Mouse (Mus musculus) embryonic facial prominence, embryonic 12.5 days (tissue): ENCODE results near the gene Bak1. TPM values are rescaled to one million over a fixed set of nuclear protein-coding genes. Genes with fewer than 3 reads are reported as not detected.

Experiments used
- ATAC-seq: fragments of 200-750 bp; cut with Nextera tagmentation; 2 replicates; pipeline ENCODE4 v1.8.0; 2017; ENCODE audit not compliant: insufficient number of reproducible peaks, insufficient read depth, low FRiP score, low TSS enrichment
- H3K27ac ChIP-seq: fragments of 300-500 bp; sonication (generic); 2 replicates; pipeline ENCODE4 v1.5.1; 2016; ENCODE audit warnings: mild to moderate bottlenecking
- H3K27me3 ChIP-seq: fragments of 300-500 bp; sonication (generic); 2 replicates; pipeline ENCODE4 v1.6.1; 2016; ENCODE audit warnings: mild to moderate bottlenecking, moderate library complexity
- H3K36me3 ChIP-seq: fragments of 300-500 bp; sonication (generic); 2 replicates; pipeline ENCODE4 v1.6.1; 2016; ENCODE audit warnings: mild to moderate bottlenecking
- H3K4me1 ChIP-seq: fragments of 300-500 bp; sonication (generic); 2 replicates; pipeline ENCODE4 v1.6.1; 2016
- H3K4me2 ChIP-seq: fragments of 300-500 bp; sonication (generic); replicated peaks from 2 replicates; pipeline ENCODE4 v1.6.1; 2016; ENCODE audit warnings: mild to moderate bottlenecking, moderate library complexity
- H3K4me3 ChIP-seq: fragments of 300-500 bp; sonication (generic); 2 replicates; pipeline ENCODE4 v1.5.1; 2016; ENCODE audit warnings: mild to moderate bottlenecking
- H3K9ac ChIP-seq: fragments of 300-500 bp; sonication (generic); 2 replicates; pipeline ENCODE4 v1.6.1; 2016; ENCODE audit warnings: mild to moderate bottlenecking, moderate library complexity
- H3K9me3 ChIP-seq: fragments of 300-500 bp; sonication (generic); 2 replicates; pipeline ENCODE4 v1.6.1; 2016; ENCODE audit warnings: mild to moderate bottlenecking, moderate library complexity
- WGBS: fragments of 180-500 bp; shearing (Covaris S2); methylation state at CpG from one replicate; pipeline ENCODE4 v1.1.7; 2016; 5-methylcytosine and 5-hydroxymethylcytosine counted together
- polyA plus RNA-seq: library from polyadenylated mRNA; unstranded; fragments of >200 nt; fragmentation: Nextera tagmentation; extraction: Ambion mirVana; gene quantifications from 2 replicates; pipeline ENCODE4 v1.2.1, GENCODE M21; 2016

The Bak1 gene
- polyA plus RNA-seq, 1 experiment from 2014 or later = 4.5 TPM

- H3K4me2 ChIP-seq = no peak overlapping the region
- 3% methylated on average over 14 of the region's 14 CpGs for WGBS
- no peak for ATAC-seq
These were observed 4.1 kb upstream of the Bak1 start for GRCm38 (mm10) chr17:27032869-27033268.

DNA sequence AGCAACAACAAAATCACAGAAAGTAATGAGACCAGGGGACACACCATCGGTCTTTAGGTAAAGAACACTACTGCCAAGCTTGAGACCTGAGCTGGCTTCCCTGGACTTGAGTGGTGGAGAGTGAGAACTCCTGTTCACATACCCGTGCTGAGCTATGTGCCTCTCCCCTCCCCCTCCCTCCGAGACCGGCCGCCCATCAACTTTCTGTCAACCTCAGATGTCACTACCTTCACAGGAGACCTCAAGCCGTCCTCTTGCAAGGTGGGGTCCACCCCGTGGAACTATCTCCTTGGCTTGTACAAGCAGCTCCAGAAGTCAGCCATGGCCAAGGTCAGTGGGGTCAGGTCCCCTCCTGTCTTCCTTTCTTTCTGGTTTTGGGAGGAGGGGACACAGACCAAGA is 3.5 kb upstream of the Bak1 start:
- Histone ChIP-seq H3K4me1 (peaks cover 13% of the 10 kb centered on the region; the same call in 1 of the 2 replicates), H3K4me2 (no peak overlapping the region), H3K9ac (no peak overlapping the region), H3K27me3 (no peaks in the 10 kb centered on the region), H3K36me3 (no peaks in the 10 kb centered on the region), H3K9me3 (no peaks in the 10 kb centered on the region), H3K27ac (no peak overlapping the region), H3K4me3 (no peak overlapping the region)
- 61% methylated on average over 7 of the region's 7 CpGs for WGBS
- no peak for ATAC-seq

More at GRCm38 (mm10) chr17:27032869-27033268, 4.1 kb upstream of the Bak1 start:
- Histone ChIP-seq H3K36me3 (no peaks in the 10 kb centered on the region), H3K9me3 (no peaks in the 10 kb centered on the region), H3K27me3 (no peaks in the 10 kb centered on the region), H3K4me1 (peaks cover 11% of the 10 kb centered on the region), H3K27ac (no peak overlapping the region), H3K9ac (no peak overlapping the region), H3K4me3 (no peak overlapping the region)

DNA sequence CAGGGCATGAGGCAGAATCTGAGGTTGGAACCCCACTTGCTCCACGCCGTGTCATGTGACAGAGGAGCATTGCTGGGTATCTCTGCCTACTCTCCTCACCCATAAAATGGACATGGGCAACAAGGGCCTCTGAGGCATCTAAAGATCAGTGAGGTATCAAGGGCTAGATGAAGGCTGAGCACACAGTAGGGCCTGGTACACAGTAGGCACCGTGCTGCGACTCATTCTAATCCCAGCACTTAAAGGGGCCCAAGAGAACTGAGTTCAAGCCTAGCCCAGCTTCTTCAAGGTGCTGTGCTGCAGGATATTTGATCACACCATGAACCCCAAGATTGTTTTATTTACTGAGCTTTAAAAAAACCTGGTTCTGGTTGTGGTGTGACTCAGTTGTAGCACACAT is 2.1 kb upstream of the Bak1 start:
- H3K36me3 ChIP-seq = no peaks in the 10 kb centered on the region
- H3K4me3 ChIP-seq = no peak overlapping the region
- WGBS = 95% methylated on average over 4 of the region's 4 CpGs
- H3K27me3 ChIP-seq = no peaks in the 10 kb centered on the region
- no peak for ATAC-seq
- H3K9me3 ChIP-seq = no peaks in the 10 kb centered on the region
- no peak overlapping the region for H3K4me2 ChIP-seq
- no peak overlapping the region for H3K27ac ChIP-seq
- H3K4me1 ChIP-seq = peaks cover 14% of the 10 kb centered on the region; the same call in 1 of the 2 replicates
- no peak overlapping the region for H3K9ac ChIP-seq

DNA sequence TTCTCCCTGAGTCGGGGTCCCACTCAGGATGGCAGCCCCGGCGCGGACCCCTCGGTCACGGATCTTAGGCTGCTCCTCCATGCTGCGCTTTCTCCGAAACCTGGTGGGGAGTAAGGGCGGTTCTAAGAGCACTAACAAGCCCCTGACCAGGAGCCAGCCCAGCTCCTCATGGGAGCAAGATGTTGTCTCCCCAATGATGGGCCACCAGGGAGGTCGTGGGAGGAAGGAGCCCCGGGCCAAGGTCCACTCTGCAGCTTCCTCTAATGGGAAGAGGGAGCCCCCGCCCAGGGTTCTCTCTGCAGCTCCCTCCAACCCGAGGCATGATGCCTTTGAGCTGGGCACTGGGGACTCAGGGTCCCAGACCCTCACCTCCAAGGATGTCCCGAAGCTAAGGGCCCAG is 622 bp upstream of the Bak1 start:
- H3K27me3 ChIP-seq = no peaks in the 10 kb centered on the region
- no peaks in the 10 kb centered on the region for H3K9me3 ChIP-seq
- no peak overlapping the region for H3K27ac ChIP-seq
- H3K36me3 ChIP-seq = peaks cover 12% of the 10 kb centered on the region
- no peak overlapping the region for H3K4me3 ChIP-seq
- H3K4me2 ChIP-seq = no peak overlapping the region
- H3K9ac ChIP-seq = no peak overlapping the region
- peaks cover 14% of the 10 kb centered on the region; the same call in 1 of the 2 replicates for H3K4me1 ChIP-seq
- WGBS = 86% methylated on average over 14 of the region's 14 CpGs
- no peak for ATAC-seq

- H3K27ac ChIP-seq = peak overlapping the region; percentile 82
These were observed 469 bp downstream of the Bak1 start for GRCm38 (mm10) chr17:27028284-27028795.

DNA sequence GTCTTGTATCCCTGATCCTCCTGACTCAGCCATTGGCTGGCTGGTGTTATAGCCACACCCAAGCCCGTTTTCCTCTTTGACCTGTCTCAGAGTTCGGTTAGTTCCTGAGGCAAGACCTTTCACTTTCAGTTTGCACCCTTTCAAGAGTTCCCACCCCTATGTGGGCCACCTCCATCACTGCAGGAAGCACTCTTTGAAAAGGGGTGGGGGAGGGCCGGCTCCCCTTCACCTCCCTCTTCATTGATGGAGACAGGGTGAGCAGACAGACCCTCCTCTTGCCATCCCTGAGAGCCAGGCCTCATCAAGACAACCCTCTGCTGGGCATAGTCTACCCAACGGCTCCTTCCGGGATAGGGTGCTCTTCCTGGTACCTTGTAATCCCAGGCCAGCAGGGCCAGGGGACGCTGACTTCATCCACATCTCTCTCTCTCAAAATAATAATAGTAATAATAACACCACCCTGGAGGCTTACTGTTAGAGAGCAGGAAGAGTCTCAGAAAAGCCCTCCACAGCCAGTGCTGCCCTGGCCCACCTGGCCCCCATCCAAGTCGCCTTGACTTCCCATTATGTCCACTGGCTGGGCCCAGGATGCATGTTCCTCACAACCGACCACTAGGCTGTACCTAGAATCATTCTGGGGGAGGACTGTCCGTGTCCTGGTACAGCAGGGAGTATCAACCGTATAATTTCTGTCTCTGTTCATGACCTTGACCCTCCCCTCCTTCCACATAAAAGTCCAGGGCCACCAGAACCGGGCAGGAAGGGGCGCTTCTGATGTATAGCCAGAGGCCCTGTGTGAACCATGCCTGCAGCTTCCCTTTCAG is 1.1 kb downstream of the Bak1 start:
- H3K4me2 ChIP-seq = peak overlapping the region; percentile 76
- 34% methylated on average over 12 of the region's 12 CpGs for WGBS
- peak overlapping the region; percentile 90 for H3K9ac ChIP-seq
- no peaks in the 10 kb centered on the region for H3K27me3 ChIP-seq
- peak overlapping the region; percentile 82 for H3K27ac ChIP-seq
- H3K4me3 ChIP-seq = peak overlapping the region; percentile 62
- H3K9me3 ChIP-seq = no peaks in the 10 kb centered on the region
- peaks cover 30% of the 10 kb centered on the region for H3K36me3 ChIP-seq
- ATAC-seq = 0 out of 2 replicates have a peak, but pooled peaks have one; percentile 31
- peaks cover 14% of the 10 kb centered on the region; the same call in 1 of the 2 replicates for H3K4me1 ChIP-seq

More at GRCm38 (mm10) chr17:27028284-27028795, 469 bp downstream of the Bak1 start:
- Histone ChIP-seq H3K9ac (peak overlapping the region; percentile 90), H3K4me3 (peak overlapping the region; percentile 62), H3K36me3 (peaks cover 23% of the 10 kb centered on the region), H3K4me2 (peak overlapping the region; percentile 76), H3K27me3 (no peaks in the 10 kb centered on the region), H3K4me1 (peaks cover 14% of the 10 kb centered on the region; the same call in 1 of the 2 replicates), H3K9me3 (no peaks in the 10 kb centered on the region)
- peak; percentile 66 for ATAC-seq
- under 1% methylated on average over 19 of the region's 19 CpGs for WGBS

GRCm38 (mm10) chr17:27025951-27026350 is 2.9 kb downstream of the Bak1 start:
- Histone ChIP-seq H3K4me2 (no peak overlapping the region), H3K27me3 (no peaks in the 10 kb centered on the region), H3K9me3 (no peaks in the 10 kb centered on the region), H3K4me1 (peaks cover 14% of the 10 kb centered on the region; the same call in 1 of the 2 replicates), H3K9ac (no peak overlapping the region), H3K4me3 (no peak overlapping the region), H3K27ac (no peak overlapping the region), H3K36me3 (peaks cover 47% of the 10 kb centered on the region)
- no peak for ATAC-seq
- WGBS = 91% methylated on average over 3 of the region's 3 CpGs

DNA sequence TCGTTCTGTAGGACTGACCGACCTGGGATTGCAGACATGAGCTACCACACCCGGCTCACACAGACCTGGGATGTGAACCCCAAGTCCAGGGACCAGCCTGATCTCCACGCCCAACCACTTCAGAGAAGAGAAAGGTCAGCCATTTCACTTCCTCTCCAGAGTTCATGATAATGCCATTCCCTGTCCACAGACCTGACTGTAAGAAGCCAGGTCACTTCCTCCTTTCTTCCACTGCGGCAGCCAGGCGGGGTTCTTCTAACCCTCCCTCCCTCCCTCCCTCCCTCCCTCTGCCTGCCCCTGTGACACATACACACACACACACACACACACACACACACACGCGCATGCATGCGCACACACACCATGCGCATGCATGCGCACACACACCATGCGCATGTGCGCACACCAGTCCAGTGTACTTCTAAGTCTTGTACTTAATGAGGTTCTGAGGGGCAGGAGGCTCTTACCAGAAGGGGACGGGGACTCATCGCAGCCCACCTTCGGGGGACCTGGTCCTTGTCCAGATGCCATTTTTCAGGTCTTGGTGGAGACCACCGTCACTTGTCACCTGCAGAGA is 3.4 kb downstream of the Bak1 start:
- Histone ChIP-seq H3K4me2 (no peak overlapping the region), H3K4me3 (no peak overlapping the region), H3K27me3 (no peaks in the 10 kb centered on the region), H3K36me3 (peaks cover 52% of the 10 kb centered on the region), H3K9ac (no peak overlapping the region), H3K27ac (no peak overlapping the region), H3K9me3 (no peaks in the 10 kb centered on the region), H3K4me1 (peaks cover 14% of the 10 kb centered on the region; the same call in 1 of the 2 replicates)
- ATAC-seq = no peak
- 92% methylated on average over 17 of the region's 17 CpGs for WGBS

DNA sequence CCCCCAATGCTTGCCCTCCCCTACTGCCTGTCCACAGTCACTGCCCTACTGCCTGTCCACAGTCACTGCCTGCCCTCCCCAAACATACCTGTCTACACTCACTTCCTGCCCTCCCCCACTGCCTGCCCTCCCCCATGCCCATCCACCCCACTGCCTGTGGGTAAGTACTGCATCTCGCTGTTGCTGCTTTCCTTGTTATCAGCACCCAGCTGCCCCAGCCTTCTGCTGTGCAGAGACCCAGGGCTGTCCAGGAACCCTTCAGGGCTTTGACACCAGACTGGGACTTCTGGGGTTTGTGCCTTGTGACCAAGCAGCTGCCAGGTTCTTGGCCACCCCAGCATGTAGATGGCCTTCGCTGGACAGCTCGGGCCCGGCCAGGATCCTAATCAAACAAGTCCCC is 5.5 kb downstream of the Bak1 start:
- no peak overlapping the region for H3K27ac ChIP-seq
- H3K9me3 ChIP-seq = no peaks in the 10 kb centered on the region
- no peak for ATAC-seq
- H3K4me2 ChIP-seq = no peak overlapping the region
- H3K36me3 ChIP-seq = peaks cover 53% of the 10 kb centered on the region
- WGBS = 84% methylated on average over 4 of the region's 4 CpGs
- no peak overlapping the region for H3K9ac ChIP-seq
- no peak overlapping the region for H3K4me3 ChIP-seq
- peaks cover 14% of the 10 kb centered on the region for H3K4me1 ChIP-seq
- H3K27me3 ChIP-seq = no peaks in the 10 kb centered on the region

DNA sequence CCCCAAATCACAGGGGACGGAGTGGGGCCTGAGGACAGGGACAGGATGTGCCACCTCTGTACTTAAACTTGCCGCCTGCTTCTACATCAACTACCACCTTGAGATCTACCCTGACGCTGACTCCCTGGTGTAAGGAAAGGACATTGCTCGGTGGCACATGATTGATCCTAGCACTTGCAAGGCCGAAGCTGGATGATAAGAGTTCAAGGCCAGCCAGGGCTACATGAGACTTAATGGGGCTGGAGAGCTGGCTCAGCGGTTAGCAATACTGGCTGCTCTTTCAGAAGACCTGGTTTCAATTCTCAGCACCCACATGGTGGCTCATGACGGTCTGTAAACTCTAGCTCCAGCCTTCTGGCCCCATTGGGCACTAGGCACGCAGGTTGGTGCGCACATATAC is 7.1 kb downstream of the Bak1 start:
- Histone ChIP-seq H3K9ac (no peak overlapping the region), H3K4me1 (peaks cover 6% of the 10 kb centered on the region), H3K27ac (no peak overlapping the region), H3K9me3 (no peaks in the 10 kb centered on the region), H3K27me3 (no peaks in the 10 kb centered on the region), H3K4me2 (no peak overlapping the region), H3K36me3 (peaks cover 53% of the 10 kb centered on the region), H3K4me3 (no peak overlapping the region)
- no peak for ATAC-seq
- WGBS = 91% methylated on average over 9 of the region's 9 CpGs

GRCm38 (mm10) chr17:27021076-27021475 is 7.7 kb downstream of the Bak1 start:
- ATAC-seq = no peak
- no peak overlapping the region for H3K4me3 ChIP-seq
- 88% methylated on average over 14 of the region's 14 CpGs for WGBS
- H3K27ac ChIP-seq = no peak overlapping the region
- H3K4me2 ChIP-seq = no peak overlapping the region
- H3K36me3 ChIP-seq = peaks cover 53% of the 10 kb centered on the region
- H3K27me3 ChIP-seq = no peaks in the 10 kb centered on the region
- no peak overlapping the region for H3K9ac ChIP-seq
- H3K4me1 ChIP-seq = peaks cover 6% of the 10 kb centered on the region
- no peaks in the 10 kb centered on the region for H3K9me3 ChIP-seq
